Mouse (Mus musculus) ES-Bruce4 (cell line): ENCODE results near the gene Kif18a. TPM values are rescaled to one million over a fixed set of nuclear protein-coding genes. Genes with fewer than 3 reads are reported as not detected.

Experiments
- H3K27ac ChIP-seq: 2 replicates; pipeline ENCODE4 v1.5.1; 2012; ENCODE audit warnings: low read length, inconsistent platforms; ENCODE audit not compliant: insufficient read depth
- H3K27me3 ChIP-seq: 2 replicates; pipeline ENCODE4 v1.6.1; 2012; ENCODE audit warnings: mild to moderate bottlenecking, low read length, inconsistent platforms; ENCODE audit not compliant: control insufficient read depth, poor library complexity, insufficient read depth, severe bottlenecking
- H3K36me3 ChIP-seq: 2 replicates; pipeline ENCODE4 v1.6.1; 2012; ENCODE audit warnings: inconsistent platforms, mild to moderate bottlenecking, low read length, moderate library complexity; ENCODE audit not compliant: control insufficient read depth, poor library complexity, insufficient read depth, severe bottlenecking
- H3K4me1 ChIP-seq: one replicate; pipeline ENCODE4 v1.8.1; 2011; ENCODE audit warnings: low read length; ENCODE audit not compliant: control insufficient read depth, insufficient read depth
- H3K4me3 ChIP-seq: 2 replicates; pipeline ENCODE4 v1.5.1; 2011; ENCODE audit warnings: low read depth, mild to moderate bottlenecking, low read length
- H3K9ac ChIP-seq: 2 replicates; pipeline ENCODE4 v1.6.1; 2012; ENCODE audit warnings: low read depth, mild to moderate bottlenecking, inconsistent platforms; ENCODE audit not compliant: poor library complexity, severe bottlenecking
- H3K9me3 ChIP-seq: replicated peaks from 2 replicates; pipeline ENCODE4 v1.6.1; 2012; ENCODE audit warnings: mild to moderate bottlenecking, low read length, inconsistent platforms; ENCODE audit not compliant: control insufficient read depth, poor library complexity, insufficient read depth, severe bottlenecking
- CTCF ChIP-seq: IDR thresholded peaks from one replicate; pipeline ENCODE4 v1.8.1; 2011; ENCODE audit warnings: low read depth, low read length
- EP300 ChIP-seq: IDR thresholded peaks from 2 replicates; pipeline ENCODE4 v1.6.1; 2011; ENCODE audit warnings: low read depth, low read length; ENCODE audit not compliant: insufficient read depth
- POLR2A ChIP-seq: IDR thresholded peaks from one replicate; pipeline ENCODE4 v1.8.1; 2011; ENCODE audit warnings: low read length; ENCODE audit not compliant: insufficient read depth
- polyA plus RNA-seq: library from polyadenylated mRNA; stranded (reverse); fragments of >200 nt; gene quantifications from 2 replicates; pipeline ENCODE4 v1.2.4, GENCODE M21; 2011; ENCODE audit warnings: low read depth; ENCODE audit not compliant: missing spikeins, insufficient read depth, insufficient read length

Kif18a gene
- 46.6 and 49.9 TPM in 2 replicates for polyA plus RNA-seq

DNA sequence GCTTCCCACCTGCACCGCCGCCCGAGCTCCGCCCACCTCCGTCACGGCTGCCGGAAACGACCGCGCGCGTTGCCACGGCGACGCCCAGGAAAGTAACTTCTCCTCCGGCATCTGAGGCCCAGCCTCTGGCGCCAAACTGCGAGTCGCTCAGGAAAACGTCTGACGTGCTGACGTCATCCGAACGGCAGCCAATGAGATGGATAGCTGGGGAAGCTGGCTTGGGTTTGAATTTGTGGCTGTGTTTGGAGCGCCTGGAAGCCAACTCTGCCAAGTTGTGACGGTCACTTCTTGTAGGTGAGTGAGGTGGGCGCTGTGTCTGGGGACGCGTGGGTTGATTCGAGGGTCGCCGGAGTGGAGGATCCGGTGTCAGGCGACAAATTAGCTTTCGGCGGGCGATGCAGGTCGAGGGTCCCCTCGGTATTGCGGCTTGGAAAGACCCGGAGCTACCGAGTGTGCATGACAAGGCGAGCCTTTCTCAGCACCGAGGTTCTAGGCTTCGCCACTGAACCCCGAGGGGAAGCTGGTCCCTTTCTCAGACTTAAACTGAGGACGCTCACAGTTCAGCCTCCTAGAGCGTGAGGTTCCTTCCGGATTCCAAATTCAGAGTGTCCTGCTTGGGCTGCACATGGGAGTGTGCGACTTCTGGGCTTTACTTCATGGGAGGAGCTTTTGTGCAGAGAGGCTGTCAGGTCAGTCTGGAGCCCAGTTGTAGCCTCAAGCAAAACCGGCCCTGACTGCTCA is at the start of gene Kif18a, which contains the start of gene Mettl15:
Kif18a (plus strand) TSS at position 139 of the 741 bp plus-strand sequence.
Mettl15 (minus strand) TSS at position 149 of the 741 bp plus-strand sequence.
- Histone ChIP-seq H3K27ac (peak within 1 kb of the TSS; percentile 82), H3K9me3 (no peaks in the 10 kb centered on the region), H3K27me3 (no peaks in the 10 kb centered on the region), H3K4me3 (peak within 1 kb of the TSS; percentile 90), H3K9ac (peak within 1 kb of the TSS; percentile 65), H3K36me3 (no peaks in the 10 kb centered on the region), H3K4me1 (no peaks in the 10 kb centered on the region)
- TF ChIP-seq CTCF (no peak), POLR2A (peak; percentile 24), EP300 (peak; percentile 49; the same call in 1 of the 2 replicates)

DNA sequence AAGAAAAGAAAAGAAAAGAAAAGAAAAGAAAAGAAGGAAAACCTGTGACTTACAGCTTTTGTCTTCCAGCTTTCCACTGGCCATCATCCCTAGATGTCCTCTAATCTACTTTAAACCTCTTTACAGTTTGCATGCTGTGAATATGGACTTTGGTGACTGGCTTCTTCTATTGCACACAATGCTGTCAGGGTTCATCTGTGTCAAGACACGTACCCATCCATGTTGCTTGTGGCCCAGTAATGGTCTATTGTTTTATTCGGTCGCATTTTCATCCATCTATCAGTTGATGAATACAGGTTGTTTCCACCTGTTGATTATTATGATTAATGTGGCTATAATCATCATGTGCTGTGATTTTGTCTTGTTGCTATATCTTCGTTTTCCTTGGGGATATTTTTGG is 46.7 kb upstream of the Kif18a start:
- Histone ChIP-seq H3K9ac (no peak overlapping the region), H3K27me3 (no peaks in the 10 kb centered on the region), H3K4me1 (no peaks in the 10 kb centered on the region), H3K27ac (no peak overlapping the region), H3K9me3 (no peaks in the 10 kb centered on the region), H3K4me3 (no peak overlapping the region), H3K36me3 (no peaks in the 10 kb centered on the region)
- TF ChIP-seq EP300 (no peak), POLR2A (no peak), CTCF (no peak)

DNA sequence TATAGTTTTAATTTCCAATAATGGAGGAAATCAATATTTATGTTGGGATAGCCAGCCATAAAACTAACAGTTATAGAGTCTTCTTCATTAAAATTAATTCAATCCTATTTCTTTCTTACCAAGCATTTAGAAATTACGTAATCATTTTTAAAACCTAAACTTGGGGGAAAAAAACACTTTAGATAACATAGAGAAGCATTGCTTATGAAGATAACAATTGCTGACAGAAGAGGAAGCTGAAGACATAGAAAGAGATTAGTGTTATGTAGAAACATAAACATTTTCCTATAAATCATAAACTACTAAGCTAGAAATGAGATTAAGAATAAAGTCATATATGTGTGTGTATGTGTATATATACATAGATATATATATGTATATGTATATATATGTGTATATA is 44.8 kb upstream of the Kif18a start:
- Histone ChIP-seq H3K4me1 (no peaks in the 10 kb centered on the region), H3K4me3 (no peak overlapping the region), H3K27me3 (no peaks in the 10 kb centered on the region), H3K27ac (no peak overlapping the region), H3K9me3 (no peaks in the 10 kb centered on the region), H3K36me3 (no peaks in the 10 kb centered on the region), H3K9ac (no peak overlapping the region)
- TF ChIP-seq EP300, result no peak

DNA sequence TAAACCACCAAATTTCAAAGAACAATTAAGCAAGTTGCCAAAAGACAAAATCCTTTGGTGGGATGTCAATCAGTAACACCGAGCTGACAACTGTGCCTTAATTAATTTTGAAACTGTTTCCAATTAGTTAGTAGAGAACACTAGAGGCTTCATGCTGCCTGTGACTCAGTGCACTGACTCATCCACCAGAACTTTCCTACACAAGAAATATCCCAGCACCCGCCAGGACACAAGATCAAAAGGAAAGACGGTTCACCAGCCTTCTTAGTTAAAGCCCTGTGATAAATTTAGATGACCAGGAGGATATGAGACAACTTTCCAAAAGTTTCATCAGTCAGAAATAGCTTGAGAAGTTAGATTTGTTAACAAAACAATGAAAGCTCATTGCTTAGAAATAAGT is 38.6 kb upstream of the Kif18a start:
- no peak for TF ChIP-seq EP300
- no peak for TF ChIP-seq POLR2A
- no peak for TF ChIP-seq CTCF
- H3K9ac ChIP-seq, result no peak overlapping the region
- no peaks in the 10 kb centered on the region for H3K9me3 ChIP-seq
- no peaks in the 10 kb centered on the region for H3K36me3 ChIP-seq
- no peak overlapping the region for H3K4me3 ChIP-seq
- no peaks in the 10 kb centered on the region for H3K27me3 ChIP-seq
- no peaks in the 10 kb centered on the region for H3K4me1 ChIP-seq
- H3K27ac ChIP-seq, result no peak overlapping the region

DNA sequence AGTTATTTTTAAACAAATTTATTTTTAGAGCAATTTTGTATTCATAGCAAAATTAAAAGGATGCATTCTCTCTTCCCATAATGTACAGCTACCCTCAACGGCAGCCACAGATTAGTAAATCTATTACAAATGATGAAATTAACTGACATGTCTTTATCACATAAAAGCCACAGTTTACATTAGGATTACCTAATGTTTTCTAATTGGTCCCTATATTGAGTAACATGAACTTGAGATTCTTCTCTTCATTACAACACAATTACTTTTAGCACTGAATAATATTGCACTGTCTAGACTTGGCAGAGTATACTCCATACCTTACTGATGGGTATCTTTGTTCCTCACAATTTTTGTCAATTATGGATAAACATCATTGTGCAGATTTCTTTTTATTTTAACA is 17.8 kb upstream of the Kif18a start:
- no peaks in the 10 kb centered on the region; the same call in 1 of the 2 replicates for H3K27me3 ChIP-seq
- no peak overlapping the region for H3K4me3 ChIP-seq
- no peak for TF ChIP-seq CTCF
- no peak for TF ChIP-seq POLR2A
- TF ChIP-seq EP300, result no peak
- no peaks in the 10 kb centered on the region for H3K9me3 ChIP-seq
- no peak overlapping the region for H3K27ac ChIP-seq
- no peaks in the 10 kb centered on the region for H3K4me1 ChIP-seq
- H3K36me3 ChIP-seq, result no peaks in the 10 kb centered on the region
- H3K9ac ChIP-seq, result no peak overlapping the region

DNA sequence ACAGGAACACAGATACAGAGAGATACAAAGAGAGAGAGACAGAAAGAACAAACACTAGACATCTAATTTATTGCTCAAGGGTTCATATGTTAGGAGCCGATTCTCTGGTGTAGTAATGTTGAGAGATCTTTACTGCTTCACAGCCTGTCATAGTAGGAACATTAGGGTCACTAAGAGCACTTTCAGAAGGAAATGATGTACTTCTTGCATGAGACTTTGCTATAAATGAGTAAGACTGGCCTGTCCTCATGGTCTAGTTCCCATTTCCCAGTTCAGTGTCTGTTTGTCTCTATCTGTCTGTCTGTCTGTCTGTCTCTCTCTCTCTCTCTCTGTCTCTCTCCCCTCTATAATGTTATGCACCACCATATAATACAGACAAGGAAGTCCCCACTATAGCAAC is 7.4 kb upstream of the Kif18a start:
- no peak for TF ChIP-seq POLR2A
- no peak for TF ChIP-seq CTCF
- no peak for TF ChIP-seq EP300
- H3K9me3 ChIP-seq, result no peaks in the 10 kb centered on the region
- H3K4me3 ChIP-seq, result no peak overlapping the region
- H3K4me1 ChIP-seq, result no peaks in the 10 kb centered on the region
- H3K27ac ChIP-seq, result no peak overlapping the region
- H3K9ac ChIP-seq, result no peak overlapping the region
- H3K27me3 ChIP-seq, result no peaks in the 10 kb centered on the region
- H3K36me3 ChIP-seq, result no peaks in the 10 kb centered on the region
